ENCODE assay signal across 17 mouse cellular contexts in the genomic region with DNA sequence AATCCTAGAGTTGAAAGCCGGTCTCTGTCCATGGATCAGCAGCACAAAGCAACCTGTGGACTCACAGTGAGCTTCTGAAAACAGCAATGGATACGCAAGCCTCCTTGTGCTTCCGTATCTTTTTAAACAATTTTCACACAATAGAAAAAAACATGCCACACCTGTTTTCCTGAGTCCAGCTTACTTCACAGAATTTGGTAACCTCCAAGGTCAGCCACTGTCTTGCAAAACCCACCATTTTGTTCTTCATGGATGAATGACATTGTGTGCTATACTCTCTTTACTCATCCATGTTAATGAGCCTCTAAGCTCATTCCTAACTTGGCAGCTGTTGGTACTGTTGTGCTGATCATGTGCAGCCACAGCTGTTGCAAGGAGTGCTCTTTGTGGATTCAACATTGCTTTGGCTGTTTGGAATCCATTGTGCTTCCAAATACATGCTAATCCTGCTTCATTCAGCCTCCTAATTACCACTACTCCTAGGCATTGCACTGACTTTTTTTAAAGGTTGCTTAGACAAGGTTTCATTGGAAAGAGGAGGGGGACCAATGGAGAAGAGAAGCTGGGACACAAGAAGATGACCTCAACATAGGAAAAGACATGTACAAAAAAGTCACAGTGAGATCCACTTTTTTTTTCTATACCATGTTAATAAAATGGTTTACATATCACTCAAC. TPM values are rescaled to one million over a fixed set of nuclear protein-coding genes. Genes with fewer than 3 reads are reported as not detected.
DNase-seq lines count a peak whose midpoint lies in the region; ATAC-seq and TF ChIP-seq lines count a peak whose summit lies in the region.
"Had no signal": no experiment of that assay in that cellular context is flagged by ENCODE, and none has a peak within 500 bp of the region (broad histone marks: within the 10 kb centered on the region; RNA-seq: fewer than 3 reads in every experiment).

No protein-coding gene starts in this region.

- ATAC-seq in hindbrain, embryonic 11.5 days (ENCODE audit: low FRiP score), result peak; percentile 38; the same call in 1 of the 2 replicates
- peak; percentile 55 for ATAC-seq in forebrain, postnatal 0 days
- no peak for ATAC-seq in heart, embryonic 11.5 days (replicated peaks; ENCODE audit: insufficient number of reproducible peaks, low FRiP score, low TSS enrichment)

- H3K4me2 ChIP-seq in hindbrain, embryonic 11.5 days (replicated peaks; ENCODE audit: low read depth, low read length), result no peak overlapping the region
- no peak overlapping the region for H3K4me2 ChIP-seq in forebrain, postnatal 0 days (ENCODE audit: low read depth)
- no peak overlapping the region for H3K4me2 ChIP-seq in heart, embryonic 11.5 days
- H3K4me2 ChIP-seq: heart, embryonic 13.5 days; liver, embryonic 13.5 days; lung, embryonic 15.5 days; neural tube, embryonic 15.5 days had no signal

- H3K27me3 ChIP-seq in hindbrain, embryonic 11.5 days (ENCODE audit: control insufficient read depth, insufficient read depth, low read length), result no peaks in the 10 kb centered on the region
- no peaks in the 10 kb centered on the region for H3K27me3 ChIP-seq in hindbrain, embryonic 10.5 days (ENCODE audit: insufficient read depth, poor library complexity, severe bottlenecking)
- no peaks in the 10 kb centered on the region for H3K27me3 ChIP-seq in forebrain, postnatal 0 days (ENCODE audit: insufficient read depth, low read length)
- H3K27me3 ChIP-seq in heart, embryonic 11.5 days (ENCODE audit: control insufficient read depth, insufficient read depth, low read length), result no peaks in the 10 kb centered on the region
- H3K27me3 ChIP-seq: heart, embryonic 13.5 days; liver, embryonic 13.5 days; lung, embryonic 15.5 days; neural tube, embryonic 15.5 days had no signal

- TF ChIP-seq CTCF in forebrain, postnatal 0 days (IDR thresholded peaks at IDR 0.05; ENCODE audit: low read depth), result no peak

- H3K9ac ChIP-seq in hindbrain, embryonic 11.5 days (ENCODE audit: low read depth, low read length), result no peak overlapping the region
- no peak overlapping the region for H3K9ac ChIP-seq in forebrain, postnatal 0 days
- H3K9ac ChIP-seq in heart, embryonic 11.5 days (ENCODE audit: low read depth, low read length), result no peak overlapping the region
- H3K9ac ChIP-seq: heart, embryonic 13.5 days; liver, embryonic 13.5 days; lung, embryonic 15.5 days; neural tube, embryonic 15.5 days had no signal

- DNase-seq in hindbrain, embryonic 11.5 days (ENCODE audit: low spot score), result no peak
- DNase-seq in hindbrain, embryonic 10.5 days (ENCODE audit: low spot score), result no peak
- peak; percentile 96 for DNase-seq in ZHBTc4 (ENCODE audit: low read depth, low spot score)
- DNase-seq in forebrain, postnatal 0 days, result peak; percentile 13
- peak; percentile 17 for DNase-seq in retina, postnatal 1 day
- no peak for DNase-seq in gastrocnemius, adult 18-20 months (ENCODE audit: low spot score)
- DNase-seq: adrenal gland, postnatal 10 days; B cell, adult 2 months; cerebellum, adult 8-10 months; heart, postnatal 36 days; kidney, adult 18-20 months; kidney, postnatal 10 days; liver, embryonic 13.5 days had no signal

- H3K4me3 ChIP-seq in hindbrain, embryonic 11.5 days (ENCODE audit: low read depth, low read length), result no peak overlapping the region
- H3K4me3 ChIP-seq in hindbrain, embryonic 10.5 days, result no peak overlapping the region
- H3K4me3 ChIP-seq in forebrain, postnatal 0 days (ENCODE audit: low read depth, low read length), result no peak overlapping the region
- no peak overlapping the region for H3K4me3 ChIP-seq in heart, embryonic 11.5 days (ENCODE audit: low read depth, low read length)
- H3K4me3 ChIP-seq: heart, embryonic 13.5 days; liver, embryonic 13.5 days; lung, embryonic 15.5 days; neural tube, embryonic 15.5 days had no signal

- 88% methylated on average over 3 of the region's 3 CpGs for WGBS in hindbrain, embryonic 11.5 days
- 89% methylated on average over 3 of the region's 3 CpGs for WGBS in hindbrain, embryonic 10.5 days
- WGBS in forebrain, postnatal 0 days, result 60% methylated on average over 3 of the region's 3 CpGs
- 82% methylated on average over 3 of the region's 3 CpGs for whole genome bisulfite sequencing in heart, embryonic 11.5 days (ENCODE audit: insufficient replicate concordance)

- no peaks in the 10 kb centered on the region for H3K4me1 ChIP-seq in hindbrain, embryonic 11.5 days (replicated peaks; ENCODE audit: control insufficient read depth, insufficient read depth, low read length)
- no peaks in the 10 kb centered on the region for H3K4me1 ChIP-seq in hindbrain, embryonic 10.5 days (replicated peaks)
- H3K4me1 ChIP-seq in forebrain, postnatal 0 days (ENCODE audit: insufficient read depth), result no peaks in the 10 kb centered on the region
- H3K4me1 ChIP-seq in heart, embryonic 11.5 days (ENCODE audit: control insufficient read depth, insufficient read depth, low read length), result no peaks in the 10 kb centered on the region
- H3K4me1 ChIP-seq: heart, embryonic 13.5 days; liver, embryonic 13.5 days; lung, embryonic 15.5 days; neural tube, embryonic 15.5 days had no signal

- no peak overlapping the region for H3K27ac ChIP-seq in hindbrain, embryonic 11.5 days (ENCODE audit: low read depth, low read length)
- H3K27ac ChIP-seq in hindbrain, embryonic 10.5 days, result no peak overlapping the region
- H3K27ac ChIP-seq in forebrain, postnatal 0 days (ENCODE audit: low read depth, low read length), result no peak overlapping the region
- no peak overlapping the region for H3K27ac ChIP-seq in heart, embryonic 11.5 days (ENCODE audit: low read depth, low read length)
- H3K27ac ChIP-seq: heart, embryonic 13.5 days; liver, embryonic 13.5 days; lung, embryonic 15.5 days; neural tube, embryonic 15.5 days had no signal

- H3K9me3 ChIP-seq in hindbrain, embryonic 11.5 days (ENCODE audit: control insufficient read depth, low read length), result no peaks in the 10 kb centered on the region
- no peaks in the 10 kb centered on the region for H3K9me3 ChIP-seq in hindbrain, embryonic 10.5 days
- no peaks in the 10 kb centered on the region for H3K9me3 ChIP-seq in forebrain, postnatal 0 days (ENCODE audit: low read length)
- H3K9me3 ChIP-seq in heart, embryonic 11.5 days (replicated peaks; ENCODE audit: control insufficient read depth, low read length), result no peaks in the 10 kb centered on the region
- H3K9me3 ChIP-seq: heart, embryonic 13.5 days; liver, embryonic 13.5 days; lung, embryonic 15.5 days; neural tube, embryonic 15.5 days had no signal

- no peaks in the 10 kb centered on the region for H3K36me3 ChIP-seq in hindbrain, embryonic 11.5 days (ENCODE audit: control insufficient read depth, insufficient read depth, low read length)
- H3K36me3 ChIP-seq in hindbrain, embryonic 10.5 days, result peaks cover 38% of the 10 kb centered on the region
- peaks cover 47% of the 10 kb centered on the region for H3K36me3 ChIP-seq in forebrain, postnatal 0 days (ENCODE audit: insufficient read depth)
- 0 out of 2 replicates have a peak, but pooled peaks cover 5% of the 10 kb centered on the region for H3K36me3 ChIP-seq in heart, embryonic 11.5 days (ENCODE audit: control insufficient read depth, insufficient read depth, low read length)
- H3K36me3 ChIP-seq: liver, embryonic 13.5 days had no signal

RNA-seq across cellular contexts. Expression of a gene that starts 46.1 kb away (rescaled TPM):
- 34.5 and 35.6 TPM in 2 replicates for polyA plus RNA-seq in hindbrain, embryonic 11.5 days (2014; fragmentation: Nextera tagmentation; extraction: Ambion mirVana)
- 28.1 and 29.3 TPM in 2 replicates for polyA plus RNA-seq in hindbrain, embryonic 10.5 days (2016; fragmentation: Nextera tagmentation; extraction: Ambion mirVana)
- 33.4 and 33.8 TPM in 2 replicates for total RNA-seq in forebrain, postnatal 0 days (2014; rRNA removed)
- 10.9 and 15.9 TPM in 2 replicates for polyA plus RNA-seq in forebrain, postnatal 0 days (2015; fragmentation: Nextera tagmentation; extraction: Ambion mirVana)
- 1 to 10 TPM; 8.3 to 9.5 TPM for total RNA-seq in gastrocnemius, adult 18-20 months (2021)
- 21.9 and 22.4 TPM in 2 replicates for polyA plus RNA-seq in heart, embryonic 11.5 days (2014; fragmentation: Nextera tagmentation; extraction: Ambion mirVana)

Comparison
In these comparisons a context has a peak if more than half of its experiments do, and no peak if none do; other contexts are left out.
1. DNase-seq: peak in ZHBTc4 (single experiment), forebrain, postnatal 0 days (single experiment) and retina, postnatal 1 day (single experiment); none in hindbrain, embryonic 11.5 days (single experiment), hindbrain, embryonic 10.5 days (single experiment) and gastrocnemius, adult 18-20 months (single experiment).